Mouse (Mus musculus): ENCODE results near the gene Dnajc5.

- no peak for TF ChIP-seq ZNF384 (IDR thresholded peaks at IDR 0.05; ENCODE audit: low read depth, low read length)
- TF ChIP-seq MAFK (IDR thresholded peaks at IDR 0.05; ENCODE audit: insufficient read depth, low read depth, low read length): no peak
Observed at GRCm38 (mm10) chr2:181578790-181579618, 58.7 kb downstream of the Dnajc5 start.
